1 mouse cellular context compared by ENCODE assay signal in the genomic region with DNA sequence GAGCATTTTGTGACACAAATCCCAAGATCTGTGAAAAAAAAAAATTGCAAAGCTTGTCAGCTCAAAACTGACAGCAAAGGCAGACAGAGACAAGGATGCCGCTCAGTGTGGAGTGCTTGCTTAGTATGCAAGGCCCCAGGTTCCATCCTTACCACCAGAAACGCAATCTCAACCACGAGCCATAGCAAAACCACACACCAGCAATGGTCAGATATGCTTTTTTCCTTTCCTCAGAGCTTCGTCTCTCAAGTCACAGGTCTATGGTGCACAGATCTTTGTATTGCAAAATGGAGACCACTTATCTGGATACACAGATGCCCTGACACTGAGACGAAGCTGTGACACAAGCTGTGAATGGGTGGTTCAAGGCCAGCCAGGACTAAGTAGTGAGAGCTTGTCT.
TF ChIP-seq lines count a peak whose summit lies in the region.

No protein-coding gene starts in this region.

TF ChIP-seq in CH12.LX, 34 proteins besides CTCF, POLR2A, EP300 and RAD21:
- TF ChIP-seq MXI1 (IDR thresholded peaks at IDR 0.05; ENCODE audit: low read depth, low read length) (0 out of 2 replicates have a peak, but pooled peaks have one; percentile 9), E2F4 (IDR thresholded peaks at IDR 0.05; ENCODE audit: insufficient replicate concordance, low read depth, low read length) (no peak), NELFE (IDR thresholded peaks at IDR 0.05; ENCODE audit: low read depth, low read length) (no peak), GABPA (IDR thresholded peaks at IDR 0.05; ENCODE audit: insufficient replicate concordance, low read depth, low read length) (no peak)
